Mouse (Mus musculus): ENCODE data around the gene Nsmce4a. TPM values are rescaled to one million over a fixed set of nuclear protein-coding genes. Genes with fewer than 3 reads are reported as not detected.
"Not testable (repeated sequence)": the region's sequence is repeated elsewhere in the genome, so short reads cannot be mapped to it uniquely, and the experiment has no call there.

Gene Nsmce4a
- polyA plus RNA-seq, 1 experiment from 2014 or later: 138 TPM

DNA sequence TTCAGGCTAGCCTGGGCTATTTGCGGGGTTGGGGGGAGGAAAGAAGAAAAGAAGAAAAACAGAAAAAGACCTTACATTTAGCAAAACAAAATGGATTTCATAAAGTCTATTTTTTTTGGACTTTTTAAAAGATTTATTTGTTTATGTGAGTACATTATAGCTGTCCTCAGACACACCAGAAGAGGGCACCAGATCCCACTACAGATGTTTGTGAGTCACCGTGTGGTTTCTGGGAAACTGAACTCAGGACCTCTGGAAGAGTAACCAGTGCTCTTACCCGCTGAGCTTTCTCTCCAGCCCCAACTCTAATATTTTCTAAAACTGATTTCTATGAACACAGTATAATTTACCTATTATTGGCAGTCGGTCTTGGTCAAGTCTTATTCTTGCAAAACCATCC lies 37.7 kb downstream of the Nsmce4a start:
- Histone ChIP-seq H3K27ac (ENCODE audit: poor library complexity, severe bottlenecking) (no peak overlapping the region), H3K27me3 (replicated peaks) (no peaks in the 10 kb centered on the region), H3K4me1 (replicated peaks) (peaks cover 13% of the 10 kb centered on the region), H3K9ac (no peak overlapping the region), H3K4me2 (no peak overlapping the region), H3K9me3 (replicated peaks) (no peaks in the 10 kb centered on the region), H3K36me3 (peaks cover 78% of the 10 kb centered on the region), H3K4me3 (no peak overlapping the region)
- 85% methylated on average over 4 of the region's 4 CpGs for WGBS
- no peak for ATAC-seq (ENCODE audit: insufficient number of reproducible peaks, low FRiP score)

DNA sequence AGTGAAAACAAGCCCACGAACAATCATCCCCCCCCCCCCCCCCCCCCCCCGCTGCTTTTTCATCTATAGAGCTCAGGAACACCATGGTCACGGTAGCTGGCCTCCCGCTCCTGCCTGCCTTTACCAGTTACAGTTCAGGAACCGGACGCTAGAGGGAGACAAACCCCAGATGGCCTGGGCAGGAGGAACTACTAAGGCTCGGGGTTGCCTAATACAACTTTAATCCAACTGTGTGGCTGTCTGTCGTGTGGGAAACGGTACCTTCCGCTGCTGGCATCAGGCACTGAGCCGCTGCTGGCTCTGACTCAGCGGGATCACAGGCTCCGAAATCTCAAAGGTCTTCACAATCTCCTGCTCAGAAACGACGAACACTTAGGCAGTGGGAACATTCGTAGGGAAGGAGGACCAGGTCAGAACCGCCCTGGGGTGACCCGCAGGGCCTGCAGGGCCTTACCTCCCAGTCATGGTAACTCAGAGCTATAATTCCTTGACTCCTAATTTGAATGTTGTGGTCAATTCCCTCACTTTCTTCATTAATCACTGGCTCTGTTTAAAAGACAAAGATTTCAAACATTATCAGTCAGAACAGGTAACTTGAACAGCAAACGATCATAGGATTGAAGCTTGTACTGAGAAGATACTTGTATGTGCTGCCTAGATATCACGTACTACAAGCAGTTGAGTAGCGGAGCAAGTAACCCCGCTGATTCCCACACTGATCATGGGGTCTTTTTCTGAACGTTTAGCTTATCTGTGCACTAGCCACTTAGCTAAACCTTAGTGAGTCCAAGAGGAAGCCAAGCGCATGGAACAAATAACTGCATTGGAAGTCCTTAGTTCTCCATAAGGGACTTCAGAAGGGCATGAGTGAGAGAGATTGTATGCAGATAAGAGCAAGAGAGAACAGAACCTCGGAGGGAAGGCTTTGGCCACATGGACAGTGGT lies 39.3 kb downstream of the Nsmce4a start:
- peaks cover 9% of the 10 kb centered on the region for H3K4me1 ChIP-seq (replicated peaks)
- H3K36me3 ChIP-seq: peaks cover 66% of the 10 kb centered on the region
- WGBS: 42% methylated on average over 25 of the region's 25 CpGs
- no peak overlapping the region for H3K4me3 ChIP-seq
- ATAC-seq (ENCODE audit: insufficient number of reproducible peaks, low FRiP score): peak; percentile 79
- no peaks in the 10 kb centered on the region for H3K9me3 ChIP-seq (replicated peaks)
- H3K27ac ChIP-seq (ENCODE audit: poor library complexity, severe bottlenecking): no peak overlapping the region
- H3K27me3 ChIP-seq (replicated peaks): no peaks in the 10 kb centered on the region
- H3K9ac ChIP-seq: no peak overlapping the region
- H3K4me2 ChIP-seq: no peak overlapping the region

DNA sequence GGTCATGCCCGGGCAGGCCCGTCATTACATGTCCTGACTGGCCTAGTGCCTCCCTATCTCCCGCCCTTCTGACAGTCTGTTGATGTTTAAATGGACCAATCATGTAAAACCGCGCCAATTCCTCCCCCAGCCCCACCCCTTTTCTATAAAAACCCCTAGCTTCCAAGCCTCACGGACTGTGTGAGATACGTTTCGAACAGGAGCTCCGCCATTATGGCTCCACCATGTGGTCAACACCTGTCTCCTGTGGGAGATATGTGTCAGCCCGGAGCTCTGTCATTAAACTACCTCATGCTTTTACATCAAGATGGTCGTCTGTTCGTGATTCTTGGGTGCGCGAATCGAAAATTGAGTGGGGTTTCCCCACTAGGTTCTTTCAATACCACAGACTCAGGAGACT lies 41.8 kb downstream of the Nsmce4a start:
- not testable (repeated sequence) for H3K27ac ChIP-seq (ENCODE audit: poor library complexity, severe bottlenecking); ATAC-seq (ENCODE audit: insufficient number of reproducible peaks, low FRiP score); H3K4me3 ChIP-seq; H3K27me3 ChIP-seq (replicated peaks); H3K9me3 ChIP-seq (replicated peaks); H3K4me2 ChIP-seq; H3K9ac ChIP-seq
- H3K4me1 ChIP-seq (replicated peaks): peaks cover 11% of the 10 kb centered on the region
- 94% methylated on average over 15 of the region's 15 CpGs for WGBS
- peaks cover 45% of the 10 kb centered on the region for H3K36me3 ChIP-seq

DNA sequence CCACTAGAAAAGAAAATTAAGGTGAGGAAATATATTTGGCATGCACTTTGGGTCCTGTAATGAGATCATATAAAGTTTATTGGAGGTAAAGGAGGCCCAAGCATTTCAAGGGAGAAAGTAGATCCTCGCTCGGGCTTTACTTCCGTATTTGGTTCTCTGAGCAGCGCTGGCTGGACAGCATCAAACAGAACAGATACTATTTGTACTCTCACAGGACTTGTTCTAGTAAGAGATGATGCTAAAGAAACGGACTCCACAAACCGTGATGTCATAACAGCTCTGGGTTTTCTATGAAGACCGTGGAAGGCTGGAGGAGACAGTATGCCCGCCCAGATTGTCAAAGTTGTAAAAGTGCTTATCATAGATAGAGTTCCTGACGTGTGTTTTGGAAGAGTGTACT lies 45.6 kb downstream of the Nsmce4a start:
- H3K4me3 ChIP-seq: no peak overlapping the region
- H3K27me3 ChIP-seq (replicated peaks): no peaks in the 10 kb centered on the region
- no peak for ATAC-seq (ENCODE audit: insufficient number of reproducible peaks, low FRiP score)
- WGBS: 66% methylated on average over 9 of the region's 9 CpGs
- no peak overlapping the region for H3K27ac ChIP-seq (ENCODE audit: poor library complexity, severe bottlenecking)
- H3K4me2 ChIP-seq: no peak overlapping the region
- no peak overlapping the region for H3K9ac ChIP-seq
- peaks cover 16% of the 10 kb centered on the region for H3K36me3 ChIP-seq
- H3K9me3 ChIP-seq (replicated peaks): no peaks in the 10 kb centered on the region
- H3K4me1 ChIP-seq (replicated peaks): peaks cover 5% of the 10 kb centered on the region; the same call in 1 of the 2 replicates

DNA sequence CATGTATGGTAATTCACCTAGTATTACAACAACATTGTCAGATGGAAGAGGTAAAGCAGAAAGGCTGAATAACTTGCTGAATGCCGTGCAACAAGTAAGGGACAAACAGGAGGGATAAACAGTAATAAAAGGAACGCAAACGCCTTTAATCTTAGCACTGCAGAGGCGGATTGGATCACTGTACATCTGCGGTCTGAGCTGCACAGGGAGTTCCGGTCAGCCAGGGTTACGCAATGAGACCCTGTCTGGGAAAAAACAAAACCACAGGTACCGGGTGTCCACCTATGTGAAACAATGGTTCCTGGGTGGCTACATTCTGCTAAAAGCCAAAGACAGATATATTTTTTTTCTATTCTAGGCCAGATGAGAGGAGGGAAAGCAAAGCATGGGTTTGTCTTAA lies 49.5 kb downstream of the Nsmce4a start:
- H3K36me3 ChIP-seq: no peaks in the 10 kb centered on the region
- no peak for ATAC-seq (ENCODE audit: insufficient number of reproducible peaks, low FRiP score)

GRCm38 (mm10) chr7:130520812-130521422 lies 52.0 kb downstream of the Nsmce4a start:
- Histone ChIP-seq H3K4me1 (replicated peaks) (peaks cover 19% of the 10 kb centered on the region), H3K36me3 (no peaks in the 10 kb centered on the region), H3K27me3 (replicated peaks) (no peaks in the 10 kb centered on the region), H3K27ac (ENCODE audit: poor library complexity, severe bottlenecking) (peak overlapping the region; percentile 99; the same call in 1 of the 2 replicates), H3K4me3 (no peak overlapping the region), H3K4me2 (0 out of 2 replicates have a peak overlapping the region, but pooled peaks have one; percentile 1), H3K9ac (no peak overlapping the region), H3K9me3 (replicated peaks) (no peaks in the 10 kb centered on the region; the same call in 1 of the 2 replicates)
- WGBS: 70% methylated on average over 14 of the region's 14 CpGs
- no peak for ATAC-seq (ENCODE audit: insufficient number of reproducible peaks, low FRiP score)

More for the DNA sequence above, 49.5 kb downstream of the Nsmce4a start:
- H3K27ac ChIP-seq (ENCODE audit: poor library complexity, severe bottlenecking): no peak overlapping the region
- no peak overlapping the region for H3K4me3 ChIP-seq
- H3K9ac ChIP-seq: no peak overlapping the region
- 84% methylated on average over 8 of the region's 8 CpGs for WGBS
- no peaks in the 10 kb centered on the region; the same call in 1 of the 2 replicates for H3K9me3 ChIP-seq (replicated peaks)
- H3K4me2 ChIP-seq: no peak overlapping the region
- no peaks in the 10 kb centered on the region for H3K27me3 ChIP-seq (replicated peaks)
- H3K4me1 ChIP-seq (replicated peaks): peaks cover 13% of the 10 kb centered on the region

DNA sequence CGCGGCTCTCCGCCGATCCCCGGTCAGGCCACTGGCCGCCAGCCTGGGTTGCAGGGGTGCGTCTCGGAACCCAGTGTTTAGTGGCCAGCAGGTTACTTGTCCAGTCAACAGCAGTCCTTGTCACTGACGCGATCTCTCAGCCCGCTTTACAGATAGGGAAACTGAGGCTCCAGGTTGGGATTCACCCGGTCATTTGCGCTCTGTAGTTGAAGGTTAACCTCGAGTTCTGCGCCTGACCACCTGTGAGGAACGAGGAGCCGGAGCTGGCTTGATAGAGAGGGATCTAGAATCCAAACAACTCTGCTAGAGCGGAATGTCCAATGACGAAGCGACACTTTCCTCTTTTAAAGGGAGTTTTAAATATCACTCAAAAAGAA lies 52.9 kb downstream of the Nsmce4a start, which contains the start of gene Ate1:
Gene Ate1, minus strand, starts transcription at position 321 of the 377 bp plus-strand sequence.
- Histone ChIP-seq H3K27me3 (replicated peaks) (no peaks in the 10 kb centered on the region), H3K27ac (ENCODE audit: poor library complexity, severe bottlenecking) (peak within 1 kb of the TSS; percentile 99), H3K9ac (peak within 1 kb of the TSS; percentile 89), H3K4me3 (peak within 1 kb of the TSS; percentile 90), H3K4me1 (replicated peaks) (peaks cover 19% of the 10 kb centered on the region), H3K36me3 (peaks cover 4% of the 10 kb centered on the region), H3K4me2 (peak within 1 kb of the TSS; percentile 68), H3K9me3 (replicated peaks) (no peaks in the 10 kb centered on the region; the same call in 1 of the 2 replicates)
- ATAC-seq (ENCODE audit: insufficient number of reproducible peaks, low FRiP score): no peak
- WGBS: 20% methylated on average over 20 of the region's 20 CpGs

GRCm38 (mm10) chr7:130519096-130520048 lies 53.5 kb downstream of the Nsmce4a start:
- Histone ChIP-seq H3K27me3 (replicated peaks) (no peaks in the 10 kb centered on the region), H3K4me2 (peak overlapping the region; percentile 68), H3K36me3 (peaks cover 9% of the 10 kb centered on the region), H3K4me1 (replicated peaks) (peaks cover 19% of the 10 kb centered on the region), H3K4me3 (peak overlapping the region; percentile 90), H3K27ac (ENCODE audit: poor library complexity, severe bottlenecking) (peak overlapping the region; percentile 99), H3K9me3 (replicated peaks) (no peaks in the 10 kb centered on the region; the same call in 1 of the 2 replicates), H3K9ac (peak overlapping the region; percentile 89)
- under 1% methylated on average over 90 of the region's 90 CpGs for WGBS
- peak; percentile 96 for ATAC-seq (ENCODE audit: insufficient number of reproducible peaks, low FRiP score)

GRCm38 (mm10) chr7:130518213-130519095 lies 54.5 kb downstream of the Nsmce4a start:
- no peaks in the 10 kb centered on the region for H3K27me3 ChIP-seq (replicated peaks)
- H3K27ac ChIP-seq (ENCODE audit: poor library complexity, severe bottlenecking): peak overlapping the region; percentile 99
- peak overlapping the region; percentile 89 for H3K9ac ChIP-seq
- 38% methylated on average over 26 of the region's 26 CpGs for WGBS
- H3K4me1 ChIP-seq (replicated peaks): peaks cover 19% of the 10 kb centered on the region
- no peak for ATAC-seq (ENCODE audit: insufficient number of reproducible peaks, low FRiP score)
- peaks cover 15% of the 10 kb centered on the region for H3K36me3 ChIP-seq
- H3K4me3 ChIP-seq: peak overlapping the region; percentile 90
- peak overlapping the region; percentile 68 for H3K4me2 ChIP-seq
- H3K9me3 ChIP-seq (replicated peaks): no peaks in the 10 kb centered on the region; the same call in 1 of the 2 replicates

GRCm38 (mm10) chr7:130510243-130510642 lies 62.7 kb downstream of the Nsmce4a start:
- peaks cover 62% of the 10 kb centered on the region for H3K36me3 ChIP-seq
- H3K4me2 ChIP-seq: no peak overlapping the region
- WGBS: 88% methylated on average over 5 of the region's 5 CpGs
- H3K27ac ChIP-seq (ENCODE audit: poor library complexity, severe bottlenecking): no peak overlapping the region
- H3K4me1 ChIP-seq (replicated peaks): no peaks in the 10 kb centered on the region
- H3K4me3 ChIP-seq: no peak overlapping the region
- no peak for ATAC-seq (ENCODE audit: insufficient number of reproducible peaks, low FRiP score)
- H3K9ac ChIP-seq: no peak overlapping the region
- no peaks in the 10 kb centered on the region for H3K9me3 ChIP-seq (replicated peaks)
- no peaks in the 10 kb centered on the region for H3K27me3 ChIP-seq (replicated peaks)

Measured in heart, embryonic 12.5 days (tissue).